Mouse (Mus musculus) heart, embryonic 13.5 days (tissue): ENCODE measurements at regions not wholly inside any gene's neighbourhood (a gene's known extent, or its start where the extent isn't known, plus 50 kb on each side); places are given as distances from the start of the nearest gene placed in this dataset.
"Not testable (repeated sequence)": the region's sequence is repeated elsewhere in the genome, so short reads cannot be mapped to it uniquely, and the experiment has no call there.

Experiments
- ATAC-seq: fragments of 200-750 bp; cut with Nextera tagmentation; 2 replicates; pipeline ENCODE4 v1.8.0; 2017; ENCODE audit warnings: moderate TSS enrichment; ENCODE audit not compliant: insufficient number of reproducible peaks, low FRiP score, low TSS enrichment; ENCODE audit errors: extremely low read depth
- H3K27ac ChIP-seq: fragments of 300-500 bp; sonication (generic); replicated peaks from 2 replicates; pipeline ENCODE4 v1.5.1; 2015; ENCODE audit warnings: moderate library complexity, mild to moderate bottlenecking, inconsistent platforms
- H3K27me3 ChIP-seq: fragments of 300-500 bp; sonication (generic); replicated peaks from 2 replicates; pipeline ENCODE4 v1.6.1; 2015; ENCODE audit warnings: mild to moderate bottlenecking, inconsistent platforms
- H3K36me3 ChIP-seq: fragments of 300-500 bp; sonication (generic); 2 replicates; pipeline ENCODE4 v1.6.1; 2015; ENCODE audit warnings: mild to moderate bottlenecking, inconsistent platforms
- H3K4me1 ChIP-seq: fragments of 300-500 bp; sonication (generic); 2 replicates; pipeline ENCODE4 v1.6.1; 2015; ENCODE audit warnings: inconsistent platforms
- H3K4me2 ChIP-seq: fragments of 300-500 bp; sonication (generic); 2 replicates; pipeline ENCODE4 v1.6.1; 2015; ENCODE audit warnings: inconsistent platforms, mild to moderate bottlenecking, moderate library complexity
- H3K4me3 ChIP-seq: fragments of 300-500 bp; sonication (generic); 2 replicates; pipeline ENCODE4 v1.5.1; 2015; ENCODE audit warnings: moderate library complexity, mild to moderate bottlenecking, inconsistent platforms
- H3K9ac ChIP-seq: fragments of 300-500 bp; sonication (generic); 2 replicates; pipeline ENCODE4 v1.6.1; 2015; ENCODE audit warnings: inconsistent platforms, mild to moderate bottlenecking, moderate library complexity
- H3K9me3 ChIP-seq: fragments of 300-500 bp; sonication (generic); 2 replicates; pipeline ENCODE4 v1.6.1; 2016; ENCODE audit warnings: inconsistent platforms
- WGBS: fragments of 180-500 bp; shearing (Covaris S2); methylation state at CpG from one replicate; pipeline ENCODE4 v1.1.7; 2015; ENCODE audit warnings: mixed read lengths; 5-methylcytosine and 5-hydroxymethylcytosine counted together

- no peaks in the 10 kb centered on the region for H3K4me1 ChIP-seq
- no peak overlapping the region for H3K27ac ChIP-seq
- H3K27me3 ChIP-seq = peaks cover 69% of the 10 kb centered on the region
- no peak overlapping the region for H3K9ac ChIP-seq
- peaks cover 10% of the 10 kb centered on the region; the same call in 1 of the 2 replicates for H3K9me3 ChIP-seq
- WGBS = 69% methylated on average over 20 of the region's 20 CpGs
- H3K4me2 ChIP-seq = no peak overlapping the region
- H3K4me3 ChIP-seq = no peak overlapping the region
- ATAC-seq = no peak
- no peaks in the 10 kb centered on the region for H3K36me3 ChIP-seq
Observed at GRCm38 (mm10) chr2:168424277-168425099, 143.0 kb upstream of the Kcng1 start.

GRCm38 (mm10) chr2:168423551-168423950 lies 142.0 kb upstream of the Kcng1 start:
- Histone ChIP-seq H3K9me3 (peaks cover 6% of the 10 kb centered on the region; the same call in 1 of the 2 replicates), H3K9ac (no peak overlapping the region), H3K27ac (no peak overlapping the region), H3K4me2 (no peak overlapping the region), H3K4me3 (no peak overlapping the region), H3K4me1 (no peaks in the 10 kb centered on the region), H3K36me3 (no peaks in the 10 kb centered on the region), H3K27me3 (peaks cover 73% of the 10 kb centered on the region)
- no peak for ATAC-seq
- 52% methylated on average over 6 of the region's 6 CpGs for WGBS

- Histone ChIP-seq H3K36me3 (no peaks in the 10 kb centered on the region), H3K4me1 (no peaks in the 10 kb centered on the region), H3K4me3 (no peak overlapping the region), H3K4me2 (no peak overlapping the region), H3K27me3 (peaks cover 61% of the 10 kb centered on the region), H3K9ac (no peak overlapping the region), H3K27ac (no peak overlapping the region), H3K9me3 (peaks cover 4% of the 10 kb centered on the region; the same call in 1 of the 2 replicates)
- WGBS = 26% methylated on average over 17 of the region's 17 CpGs
- ATAC-seq = no peak
Observed at GRCm38 (mm10) chr2:168415140-168415539, 133.6 kb upstream of the Kcng1 start.

- Histone ChIP-seq H3K27me3 (peaks cover 67% of the 10 kb centered on the region), H3K4me3 (no peak overlapping the region), H3K9me3 (no peaks in the 10 kb centered on the region), H3K27ac (no peak overlapping the region), H3K4me2 (no peak overlapping the region), H3K9ac (no peak overlapping the region), H3K4me1 (no peaks in the 10 kb centered on the region), H3K36me3 (no peaks in the 10 kb centered on the region)
- no peak for ATAC-seq
- WGBS = 75% methylated on average over 18 of the region's 18 CpGs
Observed at GRCm38 (mm10) chr2:168414110-168414872, 132.8 kb upstream of the Kcng1 start.

GRCm38 (mm10) chr2:168412853-168413252 lies 131.3 kb upstream of the Kcng1 start:
- Histone ChIP-seq H3K27me3 (peaks cover 57% of the 10 kb centered on the region), H3K4me3 (no peak overlapping the region), H3K36me3 (no peaks in the 10 kb centered on the region), H3K4me2 (no peak overlapping the region), H3K4me1 (no peaks in the 10 kb centered on the region), H3K27ac (no peak overlapping the region), H3K9me3 (no peaks in the 10 kb centered on the region), H3K9ac (no peak overlapping the region)
- 42% methylated on average over 6 of the region's 6 CpGs for WGBS
- ATAC-seq = no peak

GRCm38 (mm10) chr2:168402782-168403513 lies 121.4 kb upstream of the Kcng1 start:
- no peak overlapping the region for H3K27ac ChIP-seq
- no peak overlapping the region for H3K9ac ChIP-seq
- H3K9me3 ChIP-seq = no peaks in the 10 kb centered on the region
- WGBS = 62% methylated on average over 16 of the region's 16 CpGs
- no peak for ATAC-seq
- no peak overlapping the region for H3K4me2 ChIP-seq
- no peak overlapping the region for H3K4me3 ChIP-seq
- H3K36me3 ChIP-seq = no peaks in the 10 kb centered on the region
- H3K4me1 ChIP-seq = no peaks in the 10 kb centered on the region
- H3K27me3 ChIP-seq = peaks cover 59% of the 10 kb centered on the region

- no peak overlapping the region for H3K9ac ChIP-seq
- no peak overlapping the region for H3K4me3 ChIP-seq
- no peak overlapping the region for H3K4me2 ChIP-seq
- WGBS = 78% methylated on average over 14 of the region's 14 CpGs
- H3K27me3 ChIP-seq = peaks cover 47% of the 10 kb centered on the region
- H3K27ac ChIP-seq = no peak overlapping the region
- ATAC-seq = no peak
- H3K4me1 ChIP-seq = no peaks in the 10 kb centered on the region
- H3K36me3 ChIP-seq = no peaks in the 10 kb centered on the region
- no peaks in the 10 kb centered on the region for H3K9me3 ChIP-seq
Observed at GRCm38 (mm10) chr2:168399088-168399709, 117.7 kb upstream of the Kcng1 start.

- no peak for ATAC-seq
- WGBS = 44% methylated on average over 3 of the region's 3 CpGs
Observed at GRCm38 (mm10) chr2:168396316-168396715, 114.8 kb upstream of the Kcng1 start.

GRCm38 (mm10) chr2:168393341-168393740 lies 111.8 kb upstream of the Kcng1 start:
- no peak overlapping the region for H3K4me3 ChIP-seq
- no peak overlapping the region for H3K27ac ChIP-seq
- H3K4me2 ChIP-seq = no peak overlapping the region
- WGBS = 85% methylated on average over 18 of the region's 18 CpGs
- no peak overlapping the region for H3K9ac ChIP-seq
- H3K36me3 ChIP-seq = no peaks in the 10 kb centered on the region
- H3K27me3 ChIP-seq = peaks cover 11% of the 10 kb centered on the region
- no peaks in the 10 kb centered on the region for H3K9me3 ChIP-seq
- H3K4me1 ChIP-seq = no peaks in the 10 kb centered on the region
- ATAC-seq = no peak

More at GRCm38 (mm10) chr2:168396316-168396715, 114.8 kb upstream of the Kcng1 start:
- Histone ChIP-seq H3K4me2 (no peak overlapping the region), H3K27ac (no peak overlapping the region), H3K4me3 (no peak overlapping the region), H3K9me3 (no peaks in the 10 kb centered on the region), H3K27me3 (peaks cover 34% of the 10 kb centered on the region), H3K4me1 (no peaks in the 10 kb centered on the region), H3K36me3 (no peaks in the 10 kb centered on the region), H3K9ac (no peak overlapping the region)

GRCm38 (mm10) chr2:168392171-168392570 lies 110.6 kb upstream of the Kcng1 start:
- H3K36me3 ChIP-seq, H3K27ac ChIP-seq, H3K4me3 ChIP-seq, H3K9me3 ChIP-seq, H3K9ac ChIP-seq, H3K4me2 ChIP-seq, ATAC-seq, H3K4me1 ChIP-seq: not testable (repeated sequence)
- WGBS = 86% methylated on average over 3 of the region's 3 CpGs
- peaks cover 12% of the 10 kb centered on the region for H3K27me3 ChIP-seq

GRCm38 (mm10) chr2:168380606-168381005 lies 99.1 kb upstream of the Kcng1 start:
- no peak overlapping the region for H3K4me3 ChIP-seq
- H3K27me3 ChIP-seq = peaks cover 9% of the 10 kb centered on the region; the same call in 1 of the 2 replicates
- no peaks in the 10 kb centered on the region for H3K36me3 ChIP-seq
- H3K9ac ChIP-seq = no peak overlapping the region
- 72% methylated on average over 5 of the region's 5 CpGs for WGBS
- H3K4me2 ChIP-seq = no peak overlapping the region
- H3K27ac ChIP-seq = no peak overlapping the region
- ATAC-seq = no peak
- H3K9me3 ChIP-seq = peaks cover 11% of the 10 kb centered on the region
- no peaks in the 10 kb centered on the region for H3K4me1 ChIP-seq
